Mouse (Mus musculus): ENCODE data around the gene Rap1gds1.

The Rap1gds1 gene

DNA sequence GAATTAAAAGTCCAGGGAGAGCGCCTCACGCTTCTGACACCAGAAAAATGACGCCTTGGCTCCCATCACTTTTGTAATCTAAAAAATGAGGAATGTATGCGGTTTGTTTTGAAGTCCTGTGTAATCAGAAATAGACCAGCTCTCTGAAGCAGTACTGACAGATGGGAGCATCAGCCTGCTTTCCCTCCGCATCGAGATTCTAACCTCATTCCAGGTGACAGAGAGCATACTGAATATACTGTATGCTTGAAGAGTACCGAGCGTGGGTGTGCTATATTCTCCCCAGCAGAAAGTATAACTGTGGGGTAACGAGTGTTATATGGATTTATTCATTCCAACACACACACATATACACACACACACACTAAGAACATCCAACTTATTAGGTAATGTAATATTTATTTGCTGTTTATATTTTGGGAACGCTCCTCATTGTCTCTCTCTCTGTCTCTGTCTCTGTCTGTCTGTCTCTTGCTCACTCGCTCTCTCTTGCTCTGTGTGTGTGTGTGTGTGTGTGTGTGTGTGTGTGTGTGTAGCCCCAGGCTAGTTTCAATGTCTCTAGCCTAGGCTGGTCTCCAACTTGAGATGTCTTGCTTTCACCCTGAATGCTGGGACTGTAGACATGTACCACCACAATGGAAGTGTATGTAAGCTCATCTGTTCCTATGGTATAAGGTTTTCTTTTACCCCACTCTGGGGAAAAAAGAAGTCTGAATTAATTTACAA is 193.8 kb downstream of the Rap1gds1 start:
- DNase-seq (ENCODE audit: low read depth, low spot score), result no peak

DNA sequence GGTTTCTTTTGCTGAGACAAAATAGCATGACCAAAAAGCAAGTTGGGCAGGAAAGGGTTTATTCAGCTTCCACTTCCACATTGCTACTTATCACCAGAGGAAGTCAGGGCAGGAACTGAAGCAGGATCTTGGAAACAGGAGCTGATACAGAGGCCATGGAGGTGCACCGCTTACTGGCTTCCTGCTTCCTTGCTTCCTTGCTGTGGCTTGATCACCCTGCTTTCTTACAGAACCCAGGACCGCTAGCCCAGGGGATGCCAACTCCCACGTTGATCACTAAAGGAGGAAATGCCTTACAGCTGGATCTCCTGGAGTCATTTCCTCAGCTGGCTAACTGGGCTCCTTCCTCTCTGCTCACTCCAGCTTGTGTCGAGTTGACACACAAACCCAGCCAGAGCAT is 197.3 kb downstream of the Rap1gds1 start:
- no peak for DNase-seq (ENCODE audit: low read depth, low spot score)

DNA sequence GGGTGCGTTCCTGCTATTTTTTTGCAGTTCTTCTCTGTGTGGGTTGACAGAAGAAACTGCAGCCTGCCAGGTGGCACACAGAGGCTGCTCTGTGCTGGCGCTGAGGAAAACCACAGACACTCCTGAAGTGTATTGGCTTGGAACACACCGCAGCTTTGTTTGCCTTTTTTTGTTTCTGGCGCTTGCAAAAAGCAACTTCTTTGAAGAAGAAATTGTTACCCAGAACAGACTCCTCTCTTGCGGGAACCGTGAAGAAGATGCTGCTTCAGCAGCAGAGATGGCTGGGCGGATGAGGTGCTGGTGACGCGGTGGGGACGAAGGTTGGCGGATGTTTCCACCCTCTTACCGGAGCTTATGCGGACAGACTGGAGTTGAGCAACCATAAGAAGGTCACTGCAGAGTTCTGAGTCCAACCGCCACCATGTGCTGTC is 198.1 kb downstream of the Rap1gds1 start:
- DNase-seq (ENCODE audit: low read depth, low spot score), result peak; percentile 26

DNA sequence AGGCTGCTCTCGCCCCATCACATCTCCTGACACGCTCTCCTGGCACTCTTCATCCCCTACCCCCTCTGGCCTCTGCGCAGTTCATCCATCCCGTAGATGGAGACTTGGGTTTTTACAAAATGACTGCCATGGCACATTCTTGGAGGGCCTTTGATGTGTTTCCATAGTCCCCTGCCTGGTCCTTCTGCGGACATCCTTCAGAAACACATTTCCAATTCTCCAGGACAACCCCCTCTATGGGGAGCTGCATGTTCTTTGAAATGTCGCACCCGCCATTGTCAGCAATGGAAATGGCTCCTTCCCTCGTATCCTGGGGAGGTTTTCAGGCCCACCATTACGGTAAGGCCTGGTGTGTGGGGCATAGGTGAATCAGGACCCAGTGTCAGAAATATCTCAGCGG is 198.6 kb downstream of the Rap1gds1 start:
- no peak for DNase-seq (ENCODE audit: low read depth, low spot score)

DNA sequence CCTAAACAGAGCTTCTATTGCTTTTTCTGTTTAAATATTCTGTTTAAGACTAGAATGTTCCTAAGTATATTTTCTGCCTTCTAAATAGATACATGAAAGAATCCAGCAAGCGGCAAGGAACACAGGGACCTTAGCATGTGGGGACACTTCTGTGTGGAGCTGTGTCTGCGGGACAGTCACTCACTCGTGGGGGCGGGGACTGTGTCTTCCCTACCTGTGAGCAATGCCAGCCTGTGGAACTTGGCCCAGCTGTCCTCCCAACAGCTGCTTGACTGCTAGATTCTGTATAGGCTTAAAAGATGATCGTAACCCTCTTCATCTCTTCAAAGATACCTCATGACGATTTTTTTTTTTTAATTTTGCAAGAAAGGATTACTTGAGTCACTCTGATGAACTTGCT is 199.1 kb downstream of the Rap1gds1 start:
- no peak for DNase-seq (ENCODE audit: low read depth, low spot score)
